Mouse (Mus musculus) left cerebral cortex, adult 18-20 months (tissue): ENCODE results near the gene Nudt17. TPM values are rescaled to one million over a fixed set of nuclear protein-coding genes. Genes with fewer than 3 reads are reported as not detected.
A peak's percentile ranks its signal among the peaks of the same experiment; 100 is the strongest.
"Not testable (repeated sequence)": the region's sequence is repeated elsewhere in the genome, so short reads cannot be mapped to it uniquely, and the experiment has no call there.

ENCODE experiments used
- DNase-seq, 2 experiments: peaks; one replicate each; pipeline ENCODE4 v3.0.0; 2021 to 2022; ENCODE audit warnings: low spot score in 2 of 2, mixed read lengths in 1 of 2
- total RNA-seq, 2 experiments: library from RNA; stranded (reverse); gene quantifications; 2 replicates each; pipeline ENCODE4 v1.2.3; 2021

The Nudt17 gene
- total RNA-seq, 2 experiments from 2014 or later = 12.4 to 14.9 TPM

DNA sequence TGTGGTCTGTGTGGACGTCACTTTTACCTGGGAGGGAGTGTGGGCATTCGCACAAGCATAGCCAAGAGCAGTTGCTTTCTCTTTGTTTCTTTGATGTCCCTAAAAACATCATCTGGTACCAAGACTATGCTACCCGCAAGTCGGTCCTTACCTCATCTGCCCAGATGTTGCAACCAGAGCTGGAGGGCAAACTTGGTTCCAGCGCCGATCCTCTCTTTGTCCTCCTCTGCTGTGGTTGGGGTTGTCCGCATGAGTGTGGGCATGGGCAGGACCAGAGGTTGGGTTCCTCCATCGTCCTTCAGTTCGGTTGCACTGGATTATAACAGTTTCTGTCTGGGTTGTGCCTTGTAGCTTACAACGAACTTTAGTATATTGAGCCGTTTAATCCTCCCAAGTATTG is 2.1 kb downstream of the Nudt17 start:
- DNase-seq = no peak

- DNase-seq = no peak
Measured at GRCm38 (mm10) chr3:96704778-96705177, 3.6 kb downstream of the Nudt17 start.

DNA sequence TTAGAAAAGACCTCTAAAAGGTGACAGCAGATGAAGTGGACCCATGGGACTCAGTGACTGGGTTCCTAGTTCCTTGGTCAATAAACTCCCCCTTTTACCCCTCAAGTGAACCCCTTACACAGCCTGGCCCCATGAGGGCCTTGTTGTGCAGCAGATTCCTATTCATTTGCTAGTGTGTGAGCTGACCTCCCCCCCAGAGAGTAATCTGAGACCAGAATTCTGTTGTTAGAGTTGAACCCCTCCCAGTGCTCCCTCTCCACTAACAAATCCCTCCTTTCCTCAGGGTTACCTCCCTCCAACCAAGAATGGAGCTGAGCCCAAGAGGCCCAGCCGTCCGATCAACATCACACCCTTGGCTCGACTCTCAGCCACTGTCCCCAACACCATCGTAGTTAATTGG is 7.4 kb downstream of the Nudt17 start:
- no peak for DNase-seq

- peak in 1 of 2 experiments; percentile 27 for DNase-seq
Measured at GRCm38 (mm10) chr3:96700376-96700775, 8.0 kb downstream of the Nudt17 start.

- peak; percentile 53 to 63 for DNase-seq
Measured at GRCm38 (mm10) chr3:96698993-96699690, 9.2 kb downstream of the Nudt17 start.

- peak; percentile 74 to 82 for DNase-seq
Measured at GRCm38 (mm10) chr3:96696766-96697732, 11.3 kb downstream of the Nudt17 start.

- peak; percentile 29 to 58 for DNase-seq
Measured at GRCm38 (mm10) chr3:96696198-96696765, 12.1 kb downstream of the Nudt17 start, which contains the start of gene Pias3. Gene Pias3, plus strand, starts transcription at chr3:96696384.

GRCm38 (mm10) chr3:96693579-96693978 is 14.8 kb downstream of the Nudt17 start:
- DNase-seq = no peak

DNA sequence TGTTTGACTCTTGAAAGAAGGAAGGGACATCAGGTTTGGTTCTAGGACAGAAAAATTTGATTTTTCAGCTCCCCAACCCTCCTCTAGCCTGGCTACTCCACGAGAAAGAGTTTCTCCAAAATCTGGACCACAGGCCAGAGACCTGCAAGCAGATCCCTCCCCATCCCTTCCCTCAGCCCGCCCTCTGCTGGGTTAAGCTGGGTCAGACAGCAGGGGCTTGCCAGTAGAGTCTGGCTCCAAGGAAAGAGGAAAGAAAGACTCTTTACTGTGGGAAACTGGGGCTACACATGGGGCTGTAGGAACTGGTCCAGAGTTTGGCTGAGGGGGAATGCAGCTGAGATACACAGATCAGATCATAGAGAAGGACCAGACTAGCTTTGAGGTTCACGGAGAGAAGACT is 15.9 kb downstream of the Nudt17 start:
- DNase-seq = no peak

- DNase-seq = no peak
Measured at GRCm38 (mm10) chr3:96690298-96690697, 18.1 kb downstream of the Nudt17 start.

DNA sequence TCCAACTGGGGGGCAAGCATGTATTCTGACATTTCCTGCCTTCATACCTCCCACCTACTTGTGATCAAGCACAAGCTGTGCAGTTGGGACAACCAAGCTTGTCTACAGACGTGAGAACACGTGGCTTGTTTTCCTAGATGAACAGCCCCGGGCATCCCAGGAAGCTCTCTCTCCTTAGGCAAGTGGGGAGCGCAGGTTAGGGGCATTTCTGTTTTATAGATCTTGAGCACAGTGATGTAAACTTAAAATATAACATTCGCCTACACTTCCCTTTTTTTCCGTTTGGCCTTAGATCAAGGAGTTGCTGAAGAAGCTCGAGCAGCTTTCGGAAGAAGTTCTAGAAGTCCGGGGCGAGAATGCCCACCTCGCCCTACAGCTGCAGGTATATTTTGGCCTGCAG is 19.5 kb downstream of the Nudt17 start:
- no peak for DNase-seq

DNA sequence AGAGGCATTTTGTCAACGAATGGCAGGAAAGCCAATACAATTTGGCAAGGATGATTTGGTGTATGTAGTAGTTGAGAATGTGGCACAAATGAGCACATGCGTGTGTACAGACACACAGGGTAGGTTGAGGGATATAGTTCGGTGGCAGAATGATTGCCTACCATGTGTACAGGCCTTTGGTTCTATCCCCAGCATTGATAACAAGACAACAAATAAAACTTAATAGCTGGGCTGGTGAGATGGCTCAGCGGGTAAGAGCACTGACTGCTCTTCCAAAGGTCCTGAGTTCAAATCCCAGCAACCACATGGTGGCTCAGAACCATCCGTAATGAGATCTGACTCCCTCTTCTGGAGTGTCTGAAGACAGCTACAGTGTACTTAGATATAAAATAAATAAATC is 22.3 kb downstream of the Nudt17 start:
- DNase-seq = not testable (repeated sequence)

- DNase-seq = no peak
Measured at GRCm38 (mm10) chr3:96684822-96685156, 23.6 kb downstream of the Nudt17 start.

- DNase-seq = no peak
Measured at GRCm38 (mm10) chr3:96684151-96684821, 24.1 kb downstream of the Nudt17 start.

GRCm38 (mm10) chr3:96683496-96683895 is 24.9 kb downstream of the Nudt17 start:
- no peak for DNase-seq

DNA sequence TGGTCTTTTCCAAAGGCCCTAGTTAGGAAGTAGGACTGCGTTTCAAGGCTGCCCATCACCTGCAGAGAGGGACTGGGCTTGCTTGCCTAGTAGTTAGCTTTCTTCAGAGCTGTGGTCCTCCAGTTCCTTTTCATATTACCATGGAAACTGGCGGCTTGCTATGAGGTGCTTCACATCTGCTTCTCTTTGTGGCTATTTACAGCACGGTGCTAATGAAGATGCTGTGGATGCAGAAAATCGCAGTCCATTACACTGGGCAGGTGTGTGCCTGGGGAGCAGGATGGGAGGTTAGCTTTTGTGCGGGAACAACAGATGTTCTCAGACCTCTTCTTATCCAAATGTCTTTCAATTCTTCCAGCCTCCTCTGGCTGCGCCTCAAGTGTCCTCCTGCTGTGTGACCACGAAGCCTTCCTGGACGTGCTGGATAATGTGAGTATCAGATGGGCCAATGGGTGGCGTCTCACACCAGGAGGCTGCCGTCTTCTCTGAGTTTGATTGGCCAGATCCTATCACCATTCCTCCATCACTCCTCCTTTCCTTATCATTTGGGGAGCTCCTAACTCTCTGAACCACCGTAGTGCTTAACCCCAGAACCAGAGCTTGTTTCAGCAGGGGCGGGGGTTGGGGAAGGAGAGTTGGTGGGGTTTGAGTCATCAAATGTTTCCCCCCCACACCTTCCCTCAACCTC is 27.9 kb downstream of the Nudt17 start:
- DNase-seq = no peak

GRCm38 (mm10) chr3:96679159-96679674 is 29.1 kb downstream of the Nudt17 start:
- DNase-seq = no peak

- no peak for DNase-seq
Measured at GRCm38 (mm10) chr3:96678456-96678855, 29.9 kb downstream of the Nudt17 start.

- no peak for DNase-seq
Measured at GRCm38 (mm10) chr3:96675690-96676089, 32.7 kb downstream of the Nudt17 start.

GRCm38 (mm10) chr3:96675171-96675570 is 33.2 kb downstream of the Nudt17 start:
- no peak for DNase-seq
